Mouse (Mus musculus) midbrain, postnatal 0 days (tissue): ENCODE results near the gene Tfip11. TPM values are rescaled to one million over a fixed set of nuclear protein-coding genes. Genes with fewer than 3 reads are reported as not detected.

Experiments used
- ATAC-seq: fragments of 200-750 bp; cut with Nextera tagmentation; 2 replicates; pipeline ENCODE4 v1.8.0; 2017; ENCODE audit warnings: moderate number of reproducible peaks, mild to moderate bottlenecking, moderate TSS enrichment, moderate library complexity; ENCODE audit not compliant: low FRiP score
- DNase-seq: peaks from one replicate; pipeline ENCODE4 v3.0.0-alpha.2; 2015; ENCODE audit warnings: low spot score
- H3K27ac ChIP-seq: fragments of 300-500 bp; sonication (generic); 2 replicates; pipeline ENCODE4 v1.5.1; 2014; ENCODE audit warnings: low read depth, mild to moderate bottlenecking, low read length, mixed read lengths
- H3K27me3 ChIP-seq: fragments of 300-500 bp; sonication (generic); 2 replicates; pipeline ENCODE4 v1.6.1; 2014; ENCODE audit warnings: low read length, control low read depth, mixed read lengths; ENCODE audit not compliant: insufficient read depth
- H3K36me3 ChIP-seq: fragments of 300-500 bp; sonication (generic); 2 replicates; pipeline ENCODE4 v1.6.1; 2014; ENCODE audit warnings: low read length, control low read depth, mixed read lengths; ENCODE audit not compliant: insufficient read depth
- H3K4me1 ChIP-seq: fragments of 300-500 bp; sonication (generic); 2 replicates; pipeline ENCODE4 v1.6.1; 2014; ENCODE audit warnings: mild to moderate bottlenecking, control low read depth, antibody characterized with exemption, low read length, mixed read lengths; ENCODE audit not compliant: insufficient read depth
- H3K4me2 ChIP-seq: fragments of 300-500 bp; sonication (generic); 2 replicates; pipeline ENCODE4 v1.6.1; 2014; ENCODE audit warnings: low read depth, mild to moderate bottlenecking, low read length, mixed read lengths; ENCODE audit not compliant: poor library complexity, severe bottlenecking
- H3K4me3 ChIP-seq: fragments of 300-500 bp; sonication (generic); 2 replicates; pipeline ENCODE4 v1.5.1; 2014; ENCODE audit warnings: low read depth, mild to moderate bottlenecking, low read length, moderate library complexity
- H3K9ac ChIP-seq: fragments of 300-500 bp; sonication (generic); replicated peaks from 2 replicates; pipeline ENCODE4 v1.6.1; 2014; ENCODE audit warnings: mild to moderate bottlenecking, low read length, moderate library complexity, mixed read lengths; ENCODE audit not compliant: poor library complexity, severe bottlenecking
- H3K9me3 ChIP-seq: fragments of 300-500 bp; sonication (generic); 2 replicates; pipeline ENCODE4 v1.6.1; 2016; ENCODE audit warnings: low read length, control low read depth
- CTCF ChIP-seq: IDR thresholded peaks from 2 replicates; pipeline ENCODE4 v1.5.1; 2016; ENCODE audit warnings: antibody characterized with exemption, mild to moderate bottlenecking
- WGBS: fragments of 180-500 bp; shearing (Covaris S2); extraction: QIAGEN DNeasy Blood & Tissue Kit; methylation state at CpG from one replicate; pipeline ENCODE4 v1.1.7; 2014; 5-methylcytosine and 5-hydroxymethylcytosine counted together
- polyA plus RNA-seq: library from polyadenylated mRNA; unstranded; fragments of >200 nt; fragmentation: Nextera tagmentation; extraction: Ambion mirVana; gene quantifications from 2 replicates; pipeline ENCODE4 v1.2.1, GENCODE M21; 2015
- total RNA-seq: library from RNA; depleted of rRNA; stranded (reverse); fragments of >200 nt; gene quantifications from 2 replicates; pipeline ENCODE4 v1.2.3, GENCODE M21; 2014

Gene Tfip11
- total and polyA plus RNA-seq, 2 experiments from 2014 or later: 19.8 to 27.4 TPM

- DNase-seq: no peak
- no peak for ATAC-seq
- Histone ChIP-seq H3K4me3 (no peak overlapping the region), H3K27me3 (no peaks in the 10 kb centered on the region), H3K9ac (0 out of 2 replicates have a peak overlapping the region, but pooled peaks have one; percentile 19), H3K27ac (no peak overlapping the region), H3K36me3 (peaks cover 28% of the 10 kb centered on the region), H3K4me2 (no peak overlapping the region), H3K9me3 (no peaks in the 10 kb centered on the region), H3K4me1 (peaks cover 9% of the 10 kb centered on the region)
- WGBS: 100% methylated on average over 1 of the region's 1 CpGs
- TF ChIP-seq CTCF: no peak
Observed at GRCm38 (mm10) chr5:112377380-112377779, 51.2 kb downstream of the Tfip11 start.

- ATAC-seq: no peak
- H3K36me3 ChIP-seq: peaks cover 28% of the 10 kb centered on the region
- DNase-seq: no peak
- H3K9me3 ChIP-seq: no peaks in the 10 kb centered on the region
- TF ChIP-seq CTCF: no peak
- no peak overlapping the region for H3K4me3 ChIP-seq
- 87% methylated on average over 6 of the region's 6 CpGs for WGBS
- no peaks in the 10 kb centered on the region; the same call in 1 of the 2 replicates for H3K4me1 ChIP-seq
- no peak overlapping the region for H3K4me2 ChIP-seq
- H3K9ac ChIP-seq: no peak overlapping the region
- no peak overlapping the region for H3K27ac ChIP-seq
- no peaks in the 10 kb centered on the region for H3K27me3 ChIP-seq
Observed at GRCm38 (mm10) chr5:112378716-112379115, 52.6 kb downstream of the Tfip11 start.

GRCm38 (mm10) chr5:112381154-112381553 lies 55.0 kb downstream of the Tfip11 start:
- Histone ChIP-seq H3K27me3 (no peaks in the 10 kb centered on the region), H3K4me2 (no peak overlapping the region), H3K9ac (no peak overlapping the region), H3K27ac (0 out of 2 replicates have a peak overlapping the region, but pooled peaks have one; percentile 68), H3K4me1 (no peaks in the 10 kb centered on the region; the same call in 1 of the 2 replicates), H3K4me3 (no peak overlapping the region), H3K9me3 (no peaks in the 10 kb centered on the region), H3K36me3 (peaks cover 38% of the 10 kb centered on the region)
- no peak for ATAC-seq
- DNase-seq: no peak
- TF ChIP-seq CTCF: no peak
- WGBS: 93% methylated on average over 11 of the region's 11 CpGs

GRCm38 (mm10) chr5:112382042-112382441 lies 55.9 kb downstream of the Tfip11 start:
- no peak overlapping the region for H3K4me2 ChIP-seq
- no peaks in the 10 kb centered on the region for H3K27me3 ChIP-seq
- no peak overlapping the region for H3K4me3 ChIP-seq
- H3K36me3 ChIP-seq: peaks cover 45% of the 10 kb centered on the region
- H3K27ac ChIP-seq: peak overlapping the region; percentile 68
- H3K9ac ChIP-seq: no peak overlapping the region
- DNase-seq: peak; percentile 29
- ATAC-seq: no peak
- TF ChIP-seq CTCF: peak; percentile 34; the same call in 1 of the 2 replicates
- H3K4me1 ChIP-seq: no peaks in the 10 kb centered on the region; the same call in 1 of the 2 replicates
- H3K9me3 ChIP-seq: no peaks in the 10 kb centered on the region
- 52% methylated on average over 9 of the region's 9 CpGs for WGBS

GRCm38 (mm10) chr5:112382641-112383330 lies 56.6 kb downstream of the Tfip11 start:
- H3K27me3 ChIP-seq: no peaks in the 10 kb centered on the region
- no peak for TF ChIP-seq CTCF
- H3K9me3 ChIP-seq: no peaks in the 10 kb centered on the region
- H3K36me3 ChIP-seq: peaks cover 42% of the 10 kb centered on the region
- H3K9ac ChIP-seq: no peak overlapping the region; the same call in 1 of the 2 replicates
- H3K4me3 ChIP-seq: no peak overlapping the region
- H3K4me2 ChIP-seq: no peak overlapping the region
- peak; percentile 35 for ATAC-seq
- no peaks in the 10 kb centered on the region; the same call in 1 of the 2 replicates for H3K4me1 ChIP-seq
- peak overlapping the region; percentile 68 for H3K27ac ChIP-seq
- DNase-seq: peak; percentile 70
- WGBS: 49% methylated on average over 17 of the region's 17 CpGs

- H3K9ac ChIP-seq: no peak overlapping the region
- DNase-seq: no peak
- ATAC-seq: no peak
- no peak overlapping the region for H3K27ac ChIP-seq
- no peak overlapping the region for H3K4me3 ChIP-seq
- peaks cover 29% of the 10 kb centered on the region for H3K36me3 ChIP-seq
- no peaks in the 10 kb centered on the region for H3K27me3 ChIP-seq
- peaks cover 5% of the 10 kb centered on the region; the same call in 1 of the 2 replicates for H3K4me1 ChIP-seq
- TF ChIP-seq CTCF: no peak
- 93% methylated on average over 13 of the region's 13 CpGs for WGBS
- no peaks in the 10 kb centered on the region for H3K9me3 ChIP-seq
- no peak overlapping the region for H3K4me2 ChIP-seq
Observed at GRCm38 (mm10) chr5:112384805-112385472, 58.8 kb downstream of the Tfip11 start.
